Mouse (Mus musculus): ENCODE measurements around the gene Wdr49. TPM values are rescaled to one million over a fixed set of nuclear protein-coding genes. Genes with fewer than 3 reads are reported as not detected.

The Wdr49 gene
- polyA plus RNA-seq (2011; ENCODE audit: insufficient read depth, insufficient read length, low replicate concordance, missing spikeins), result not detected in 2 replicates

- WGBS, result 69% methylated on average over 2 of the region's 2 CpGs
- TF ChIP-seq POLR2A (IDR thresholded peaks at IDR 0.05; ENCODE audit: borderline replicate concordance, control insufficient read depth, low read depth, low read length), result no peak
- TF ChIP-seq CTCF (IDR thresholded peaks at IDR 0.05; ENCODE audit: control insufficient read depth, insufficient read depth, low read length), result no peak
- Histone ChIP-seq H3K4me3 (replicated peaks; ENCODE audit: control insufficient read depth, low read depth, low read length) (no peak within 1 kb of the TSS), H3K27ac (ENCODE audit: control insufficient read depth, insufficient read depth, low read depth, low read length, poor library complexity) (no peak within 1 kb of the TSS), H3K4me1 (ENCODE audit: control insufficient read depth, insufficient read depth, low read length) (no peaks in the 10 kb centered on the region)
These were observed at the start of gene Wdr49 for GRCm38 (mm10) chr3:75482056-75482455. TSS of gene Wdr49 (minus strand) at chr3:75482156.

GRCm38 (mm10) chr3:75531074-75531473 lies 49.1 kb upstream of the Wdr49 start:
- no peak overlapping the region for H3K4me3 ChIP-seq (replicated peaks; ENCODE audit: control insufficient read depth, low read depth, low read length)
- WGBS, result 90% methylated on average over 3 of the region's 3 CpGs
- TF ChIP-seq CTCF (IDR thresholded peaks at IDR 0.05; ENCODE audit: control insufficient read depth, insufficient read depth, low read length) (no peak), POLR2A (IDR thresholded peaks at IDR 0.05; ENCODE audit: borderline replicate concordance, control insufficient read depth, low read depth, low read length) (no peak)
- H3K4me1 ChIP-seq (ENCODE audit: control insufficient read depth, insufficient read depth, low read length), result no peaks in the 10 kb centered on the region
- no peak overlapping the region for H3K27ac ChIP-seq (ENCODE audit: control insufficient read depth, insufficient read depth, low read depth, low read length, poor library complexity)

GRCm38 (mm10) chr3:75522527-75522926 lies 40.6 kb upstream of the Wdr49 start:
- H3K4me3 ChIP-seq (replicated peaks; ENCODE audit: control insufficient read depth, low read depth, low read length), result no peak overlapping the region
- no peak for TF ChIP-seq POLR2A (IDR thresholded peaks at IDR 0.05; ENCODE audit: borderline replicate concordance, control insufficient read depth, low read depth, low read length)
- TF ChIP-seq CTCF (IDR thresholded peaks at IDR 0.05; ENCODE audit: control insufficient read depth, insufficient read depth, low read length), result no peak
- no peak overlapping the region for H3K27ac ChIP-seq (ENCODE audit: control insufficient read depth, insufficient read depth, low read depth, low read length, poor library complexity)
- WGBS, result 84% methylated on average over 1 of the region's 1 CpGs
- no peaks in the 10 kb centered on the region for H3K4me1 ChIP-seq (ENCODE audit: control insufficient read depth, insufficient read depth, low read length)

GRCm38 (mm10) chr3:75521314-75521713 lies 39.4 kb upstream of the Wdr49 start:
- WGBS, result 75% methylated on average over 2 of the region's 2 CpGs
- Histone ChIP-seq H3K27ac (ENCODE audit: control insufficient read depth, insufficient read depth, low read depth, low read length, poor library complexity) (no peak overlapping the region), H3K4me1 (ENCODE audit: control insufficient read depth, insufficient read depth, low read length) (no peaks in the 10 kb centered on the region), H3K4me3 (replicated peaks; ENCODE audit: control insufficient read depth, low read depth, low read length) (no peak overlapping the region)
- TF ChIP-seq POLR2A (IDR thresholded peaks at IDR 0.05; ENCODE audit: borderline replicate concordance, control insufficient read depth, low read depth, low read length), result no peak
- TF ChIP-seq CTCF (IDR thresholded peaks at IDR 0.05; ENCODE audit: control insufficient read depth, insufficient read depth, low read length), result no peak

- no peaks in the 10 kb centered on the region for H3K4me1 ChIP-seq (ENCODE audit: control insufficient read depth, insufficient read depth, low read length)
- H3K27ac ChIP-seq (ENCODE audit: control insufficient read depth, insufficient read depth, low read depth, low read length, poor library complexity), result no peak overlapping the region
- TF ChIP-seq CTCF (IDR thresholded peaks at IDR 0.05; ENCODE audit: control insufficient read depth, insufficient read depth, low read length), result peak; percentile 52
- no peak for TF ChIP-seq POLR2A (IDR thresholded peaks at IDR 0.05; ENCODE audit: borderline replicate concordance, control insufficient read depth, low read depth, low read length)
- WGBS, result 73% methylated on average over 7 of the region's 7 CpGs
- no peak overlapping the region for H3K4me3 ChIP-seq (replicated peaks; ENCODE audit: control insufficient read depth, low read depth, low read length)
These were observed 35.8 kb upstream of the Wdr49 start for GRCm38 (mm10) chr3:75517631-75518250.

GRCm38 (mm10) chr3:75498961-75499960 lies 17.3 kb upstream of the Wdr49 start:
- Histone ChIP-seq H3K4me1 (ENCODE audit: control insufficient read depth, insufficient read depth, low read length) (no peaks in the 10 kb centered on the region; the same call in 1 of the 2 replicates), H3K27ac (ENCODE audit: control insufficient read depth, insufficient read depth, low read depth, low read length, poor library complexity) (no peak overlapping the region), H3K4me3 (replicated peaks; ENCODE audit: control insufficient read depth, low read depth, low read length) (no peak overlapping the region)
- WGBS, result 32% methylated on average over 7 of the region's 7 CpGs
- TF ChIP-seq CTCF (IDR thresholded peaks at IDR 0.05; ENCODE audit: control insufficient read depth, insufficient read depth, low read length) (no peak), POLR2A (IDR thresholded peaks at IDR 0.05; ENCODE audit: borderline replicate concordance, control insufficient read depth, low read depth, low read length) (no peak)

- WGBS, result 67% methylated on average over 3 of the region's 3 CpGs
- Histone ChIP-seq H3K4me3 (replicated peaks; ENCODE audit: control insufficient read depth, low read depth, low read length) (no peak overlapping the region), H3K4me1 (ENCODE audit: control insufficient read depth, insufficient read depth, low read length) (no peaks in the 10 kb centered on the region), H3K27ac (ENCODE audit: control insufficient read depth, insufficient read depth, low read depth, low read length, poor library complexity) (no peak overlapping the region)
- TF ChIP-seq POLR2A (IDR thresholded peaks at IDR 0.05; ENCODE audit: borderline replicate concordance, control insufficient read depth, low read depth, low read length), result no peak
- no peak for TF ChIP-seq CTCF (IDR thresholded peaks at IDR 0.05; ENCODE audit: control insufficient read depth, insufficient read depth, low read length)
These were observed 11.0 kb upstream of the Wdr49 start for GRCm38 (mm10) chr3:75492913-75493312.

GRCm38 (mm10) chr3:75475106-75475505 lies 6.8 kb downstream of the Wdr49 start:
- Histone ChIP-seq H3K27ac (ENCODE audit: control insufficient read depth, insufficient read depth, low read depth, low read length, poor library complexity) (no peak overlapping the region), H3K4me3 (replicated peaks; ENCODE audit: control insufficient read depth, low read depth, low read length) (no peak overlapping the region), H3K4me1 (ENCODE audit: control insufficient read depth, insufficient read depth, low read length) (no peaks in the 10 kb centered on the region)
- TF ChIP-seq POLR2A (IDR thresholded peaks at IDR 0.05; ENCODE audit: borderline replicate concordance, control insufficient read depth, low read depth, low read length) (no peak), CTCF (IDR thresholded peaks at IDR 0.05; ENCODE audit: control insufficient read depth, insufficient read depth, low read length) (no peak)
- 82% methylated on average over 7 of the region's 7 CpGs for WGBS
